Mouse (Mus musculus) layer of hippocampus, postnatal 36 days (tissue): ENCODE data around the gene Zfp989. TPM values are rescaled to one million over a fixed set of nuclear protein-coding genes. Genes with fewer than 3 reads are reported as not detected.
"Not testable (repeated sequence)": the region's sequence is repeated elsewhere in the genome, so short reads cannot be mapped to it uniquely, and the experiment has no call there.

ENCODE experiments used
- DNase-seq, 2 experiments: peaks; one replicate each; pipeline ENCODE4 v3.0.0; 2022
- total RNA-seq, 2 experiments: library from RNA; stranded (reverse); gene quantifications; 2 replicates each; pipeline ENCODE4 v1.2.3; 2021

Zfp989 gene
- not detected for total RNA-seq

DNA sequence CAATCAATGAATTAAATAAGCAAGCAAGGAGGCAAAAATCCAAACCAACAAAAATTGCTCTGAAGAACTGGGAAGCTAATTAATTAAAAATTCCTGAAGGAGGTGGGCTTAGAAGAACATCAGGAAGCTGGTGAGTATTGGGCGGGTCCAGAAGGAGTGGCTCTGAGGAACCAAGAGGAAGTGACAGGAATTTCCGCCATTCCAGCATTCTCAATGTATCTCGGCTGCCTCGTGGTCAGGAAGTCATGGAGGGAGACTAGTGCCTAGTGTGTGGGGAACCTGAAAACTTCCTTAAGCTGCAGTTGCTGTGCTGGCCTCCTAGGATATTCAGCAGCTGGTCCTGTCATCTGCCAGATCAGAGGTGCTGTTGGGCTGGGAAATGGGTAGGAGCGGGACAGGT is at the start of gene Zfp989:
TSS of gene Zfp989 (plus strand) at position 220 of the 400 bp plus-strand sequence.
- DNase-seq, result not testable (repeated sequence)

GRCm38 (mm10) chr4:146932311-146933082 is 39.3 kb upstream of the Zfp989 start:
- DNase-seq, result no peak

- not testable (repeated sequence) for DNase-seq
Observed at GRCm38 (mm10) chr4:146941691-146942090, 30.1 kb upstream of the Zfp989 start.

DNA sequence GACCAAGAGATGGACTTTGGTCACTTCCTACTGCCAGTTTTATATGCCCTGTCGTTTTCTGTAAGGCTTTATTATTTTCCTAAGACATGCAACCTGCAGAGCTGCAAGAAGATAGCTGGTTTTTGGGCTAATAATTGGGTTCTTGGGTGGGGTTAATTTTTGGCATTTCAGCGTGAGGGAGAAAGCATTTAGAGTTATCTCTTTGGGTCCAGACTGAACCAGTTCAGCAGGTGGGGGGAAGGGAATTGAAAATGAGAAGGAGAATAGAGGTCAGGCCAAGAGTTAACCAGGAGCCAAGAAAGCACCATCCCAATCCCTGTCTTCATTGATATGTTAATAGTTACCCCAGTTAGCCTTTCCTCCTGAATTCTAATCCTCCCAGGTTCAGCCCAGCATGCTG is 4.8 kb downstream of the Zfp989 start:
- DNase-seq, result not testable (repeated sequence)

GRCm38 (mm10) chr4:147018400-147018799 is 46.6 kb downstream of the Zfp989 start:
- not testable (repeated sequence) for DNase-seq

GRCm38 (mm10) chr4:147021550-147021949 is 49.8 kb downstream of the Zfp989 start, which contains the start of gene Rex2:
Gene Rex2, plus strand, starts transcription at chr4:147021850.
- DNase-seq, result not testable (repeated sequence)

DNA sequence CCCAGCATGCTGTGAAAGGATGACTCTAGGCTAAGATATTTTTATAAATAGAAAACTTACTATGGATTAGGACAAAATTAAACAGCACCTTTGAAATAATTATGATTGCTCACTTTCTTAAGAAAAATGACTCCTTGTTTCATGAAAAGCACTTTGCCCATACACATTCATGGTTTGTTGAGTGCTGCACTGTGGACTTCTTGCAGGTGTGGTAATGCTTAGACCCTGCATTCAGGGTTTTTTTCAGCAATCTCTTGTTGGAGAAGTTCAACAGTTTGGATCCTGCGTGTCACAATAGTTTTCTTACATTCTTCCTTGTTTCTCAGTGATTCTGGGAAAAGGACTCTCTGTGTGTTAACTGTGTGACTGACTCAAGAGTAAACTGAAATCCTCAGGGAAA is 54.6 kb downstream of the Zfp989 start:
- DNase-seq, result not testable (repeated sequence)

DNA sequence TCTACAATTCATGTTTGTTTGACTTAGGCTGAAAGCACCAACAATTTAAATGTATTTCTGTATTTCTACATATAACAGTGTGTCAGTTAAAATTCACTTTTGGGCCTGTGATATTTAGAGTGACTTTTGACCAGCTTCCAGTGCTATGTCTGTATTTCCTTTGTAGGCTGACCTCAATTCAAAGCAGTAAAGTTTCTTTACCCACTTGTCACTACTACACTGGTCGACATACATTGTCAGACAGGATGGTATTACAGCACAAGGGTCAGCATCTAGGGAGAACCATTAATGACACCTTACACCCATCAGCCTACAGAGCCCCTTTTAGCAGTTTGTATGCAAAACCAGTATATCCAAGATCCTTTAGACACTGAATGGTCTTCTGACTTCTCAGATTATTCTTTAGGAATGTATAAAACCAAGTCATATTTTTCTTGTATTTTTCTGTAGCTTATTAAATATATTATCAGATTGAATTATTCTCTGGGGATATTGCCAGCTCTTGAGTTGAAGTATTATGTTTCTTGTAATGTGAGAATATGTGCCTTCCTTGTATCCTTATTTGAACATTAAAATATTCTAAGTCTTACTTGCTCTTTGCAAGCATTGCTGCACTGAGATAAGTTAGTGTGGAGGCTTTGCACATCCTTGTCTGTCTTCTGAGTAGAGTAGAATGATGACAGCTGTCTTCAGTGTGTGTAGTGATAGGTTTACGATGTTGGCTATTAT is 59.7 kb downstream of the Zfp989 start:
- not testable (repeated sequence) for DNase-seq

Other genes starting within 250 kb of the Zfp989 start
- not detected for gene Gm21411, start 62.4 kb upstream of the Zfp989 start, total RNA-seq
- under 1 TPM; 0.15 to 0.37 TPM for gene Rex2, start 49.9 kb downstream of the Zfp989 start, total RNA-seq
- 1 to 10 TPM; 7.2 to 8.5 TPM for gene Zfp991, start 160.1 kb downstream of the Zfp989 start, total RNA-seq